Mouse (Mus musculus) lung, postnatal 0 days (tissue): ENCODE measurements at regions not wholly inside any gene's neighbourhood (a gene's known extent, or its start where the extent isn't known, plus 50 kb on each side); places are given as distances from the start of the nearest gene placed in this dataset.

Source experiments
- CTCF ChIP-seq: IDR thresholded peaks from 2 replicates; pipeline ENCODE4 v1.5.1; 2016; ENCODE audit warnings: antibody characterized with exemption, mild to moderate bottlenecking
- EP300 ChIP-seq: IDR thresholded peaks from 2 replicates; pipeline ENCODE4 v1.6.1; 2016; ENCODE audit warnings: antibody characterized with exemption, mild to moderate bottlenecking, control low read depth

DNA sequence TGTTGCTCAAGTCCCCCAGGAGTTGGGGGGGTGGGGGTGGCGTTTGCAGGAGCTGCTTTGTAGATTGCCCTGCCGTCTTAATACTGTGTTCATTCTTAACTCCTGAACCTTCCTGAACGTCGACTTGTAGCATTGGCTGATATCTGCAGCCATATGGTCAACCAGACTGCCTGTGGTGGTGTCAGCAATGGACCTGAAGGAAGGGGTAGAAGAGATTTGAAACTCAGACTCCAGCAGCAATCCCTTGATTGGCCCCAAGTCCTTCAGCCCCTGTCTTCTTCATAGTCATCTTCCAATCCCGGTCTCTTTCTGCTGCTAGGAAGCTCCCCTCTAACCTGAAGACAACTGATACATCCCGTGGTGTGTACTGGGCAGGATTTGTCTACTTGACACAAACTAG is 433.9 kb upstream of the Zmiz1 start:
- TF ChIP-seq CTCF (no peak), EP300 (no peak)
